Mouse (Mus musculus) layer of hippocampus, adult 11-12 months (tissue): Measurements from ENCODE around the gene Gap43.
"Not testable (repeated sequence)": the region's sequence is repeated elsewhere in the genome, so short reads cannot be mapped to it uniquely, and the experiment has no call there.

Experiments
- DNase-seq: peaks from one replicate; pipeline ENCODE4 v3.0.0; 2022; ENCODE audit warnings: low spot score

Gap43 gene

GRCm38 (mm10) chr16:42294481-42294880, 46.0 kb downstream of the Gap43 start:
- DNase-seq = peak; percentile 28

- no peak for DNase-seq
Measured at GRCm38 (mm10) chr16:42294056-42294455, 46.4 kb downstream of the Gap43 start.

- no peak for DNase-seq
Measured at GRCm38 (mm10) chr16:42291572-42291971, 48.9 kb downstream of the Gap43 start.

- DNase-seq = no peak
Measured at GRCm38 (mm10) chr16:42284005-42284404, 56.4 kb downstream of the Gap43 start.

GRCm38 (mm10) chr16:42277713-42278112, 62.7 kb downstream of the Gap43 start:
- DNase-seq = no peak

GRCm38 (mm10) chr16:42277268-42277667, 63.2 kb downstream of the Gap43 start:
- no peak for DNase-seq

GRCm38 (mm10) chr16:42276216-42277141, 64.0 kb downstream of the Gap43 start:
- peak; percentile 83 for DNase-seq

GRCm38 (mm10) chr16:42275518-42276215, 64.8 kb downstream of the Gap43 start:
- DNase-seq = peak; percentile 21

GRCm38 (mm10) chr16:42271213-42271612, 69.2 kb downstream of the Gap43 start:
- no peak for DNase-seq

- DNase-seq = no peak
Measured at GRCm38 (mm10) chr16:42269587-42269967, 70.9 kb downstream of the Gap43 start.

- DNase-seq = peak; percentile 67
Measured at GRCm38 (mm10) chr16:42268843-42269586, 71.4 kb downstream of the Gap43 start.

GRCm38 (mm10) chr16:42265185-42265584, 75.3 kb downstream of the Gap43 start:
- DNase-seq = no peak

GRCm38 (mm10) chr16:42262935-42263542, 77.4 kb downstream of the Gap43 start:
- no peak for DNase-seq

- peak; percentile 71 for DNase-seq
Measured at GRCm38 (mm10) chr16:42255693-42256092, 84.8 kb downstream of the Gap43 start.

- DNase-seq = no peak
Measured at GRCm38 (mm10) chr16:42255222-42255621, 85.2 kb downstream of the Gap43 start.

GRCm38 (mm10) chr16:42252252-42252651, 88.2 kb downstream of the Gap43 start:
- DNase-seq = no peak

- not testable (repeated sequence) for DNase-seq
Measured at GRCm38 (mm10) chr16:42244121-42244520, 96.3 kb downstream of the Gap43 start.

GRCm38 (mm10) chr16:42231306-42231705, 109.1 kb downstream of the Gap43 start:
- no peak for DNase-seq
